Mouse (Mus musculus) urinary bladder, postnatal 14 days (tissue): Measurements from ENCODE around the gene Amn1.
A peak's percentile ranks its signal among the peaks of the same experiment; 100 is the strongest.
"Not testable (repeated sequence)": the region's sequence is repeated elsewhere in the genome, so short reads cannot be mapped to it uniquely, and the experiment has no call there.

ENCODE experiments used
- DNase-seq: peaks from one replicate; pipeline ENCODE4 v3.0.0; 2021; ENCODE audit warnings: low spot score

Gene Amn1

GRCm38 (mm10) chr6:149154116-149155030 lies 34.1 kb downstream of the Amn1 start:
- DNase-seq = no peak

- DNase-seq = no peak
Observed at GRCm38 (mm10) chr6:149153473-149154115, 34.9 kb downstream of the Amn1 start.

DNA sequence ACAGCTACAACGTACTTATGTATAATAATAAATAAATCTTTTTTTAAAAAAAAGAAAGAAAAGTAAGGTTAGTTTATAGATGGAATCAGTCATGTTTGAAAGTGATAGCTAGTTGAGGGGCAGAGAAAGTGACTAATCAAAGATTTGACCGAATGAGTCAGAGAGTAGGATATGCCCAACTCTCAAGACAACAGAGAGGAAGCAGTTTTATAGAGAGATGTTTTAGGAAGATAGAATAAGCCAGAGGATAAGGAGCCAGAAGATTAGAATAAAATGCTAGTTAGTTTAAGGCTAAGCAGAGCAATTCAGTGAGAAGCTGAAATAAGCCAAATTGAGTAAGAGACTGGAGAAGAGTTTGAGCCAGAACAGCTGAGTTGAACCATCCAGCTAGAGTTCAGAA lies 36.4 kb downstream of the Amn1 start:
- DNase-seq = no peak

DNA sequence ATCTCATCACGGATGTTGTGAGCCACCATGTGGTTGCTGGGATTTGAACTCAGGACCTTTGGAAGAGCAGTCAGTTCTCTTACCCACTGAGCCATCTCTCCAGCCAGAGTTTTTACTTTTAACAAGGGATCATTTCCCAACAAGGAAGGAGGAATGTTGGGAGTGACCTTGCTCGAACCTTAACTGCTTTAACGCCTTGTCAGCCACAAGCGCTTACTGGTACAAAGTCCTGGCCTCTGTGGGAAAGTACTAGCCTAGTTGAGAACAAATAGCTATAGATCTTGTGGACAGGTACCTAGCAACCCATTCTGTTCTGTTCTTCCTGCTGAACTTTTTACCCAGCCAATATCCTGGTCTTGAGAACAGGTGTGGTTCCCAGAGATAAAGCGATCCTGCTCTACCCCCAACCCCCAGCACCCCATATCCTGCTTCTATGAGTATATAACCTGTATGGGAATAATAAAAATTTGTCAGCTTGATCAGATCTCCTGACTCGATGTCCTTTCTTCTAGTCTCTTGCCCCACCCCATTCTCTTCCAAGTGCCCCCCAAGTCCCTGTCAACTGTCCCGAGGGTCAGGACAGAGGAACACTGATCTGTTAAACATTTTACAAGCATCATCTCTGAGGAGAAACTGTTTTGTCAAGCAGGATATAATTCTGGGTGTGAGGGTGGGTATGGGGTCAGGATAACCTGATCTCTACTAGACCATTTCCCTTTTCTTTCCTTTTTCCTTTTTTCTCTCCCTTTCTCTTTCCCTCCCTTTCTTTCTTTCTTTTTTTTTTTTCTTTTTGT lies 39.9 kb downstream of the Amn1 start:
- no peak for DNase-seq

DNA sequence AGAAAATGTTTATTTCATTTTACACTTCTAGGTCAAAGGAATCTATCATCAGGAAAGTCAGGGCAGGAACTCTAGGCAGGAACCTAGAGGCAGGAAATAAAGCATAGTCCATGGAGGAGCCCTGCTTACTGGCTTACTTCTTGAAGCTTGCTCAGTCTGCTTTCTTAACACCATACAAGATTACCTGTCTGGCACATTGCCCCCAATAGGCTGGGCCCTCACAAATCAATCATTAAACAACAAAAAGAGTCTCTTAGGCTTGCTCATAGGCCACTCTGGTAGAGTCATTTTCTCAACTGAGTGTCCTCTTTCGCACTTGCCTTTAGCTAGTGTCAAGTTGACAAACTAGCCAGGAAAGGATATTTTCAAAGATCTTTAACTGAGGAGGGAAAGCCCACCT lies 43.4 kb downstream of the Amn1 start:
- DNase-seq = no peak

DNA sequence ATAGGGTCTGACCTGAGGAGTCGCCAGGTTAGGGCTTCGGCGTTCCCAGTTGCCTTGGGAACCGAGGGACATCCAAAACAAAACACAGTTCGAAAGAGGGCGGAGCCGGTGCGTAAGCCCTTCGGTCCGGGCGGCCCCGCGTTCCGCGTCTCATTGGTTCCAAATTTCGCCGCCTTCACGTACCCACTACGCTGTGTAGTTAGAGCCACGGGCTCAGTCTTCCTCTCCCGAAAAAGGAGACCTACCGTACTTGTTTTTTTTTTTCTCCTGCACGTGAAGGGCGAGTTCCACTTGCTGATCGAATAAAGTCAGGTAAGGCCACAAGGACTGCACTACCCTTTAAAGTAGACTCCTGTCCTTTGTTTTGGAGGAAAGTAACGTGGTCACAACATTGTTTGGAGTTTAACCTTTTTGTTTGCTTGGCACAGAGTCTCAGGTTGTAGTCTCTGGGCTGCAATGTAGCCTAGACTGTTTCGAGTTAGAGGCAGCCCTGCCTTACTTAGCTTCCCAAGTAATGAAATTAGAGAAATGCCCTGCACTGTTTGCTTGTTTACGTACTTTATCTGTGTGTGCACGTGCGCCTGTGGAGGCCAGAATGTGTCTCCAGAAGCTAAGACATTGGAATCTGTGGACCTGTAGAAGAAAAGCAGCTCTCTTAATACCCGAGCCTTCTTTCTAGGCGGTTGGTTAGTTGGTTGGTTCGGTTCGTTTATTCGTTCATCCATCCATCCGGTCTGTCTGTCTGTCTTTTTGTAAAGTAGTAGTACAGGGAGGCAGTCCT lies 46.9 kb downstream of the Amn1 start:
- peak; percentile 85 for DNase-seq

GRCm38 (mm10) chr6:149139471-149139870 lies 49.0 kb downstream of the Amn1 start, which contains the start of gene Etfbkmt:
TSS of gene Etfbkmt (plus strand) at chr6:149139849.
- no peak for DNase-seq

GRCm38 (mm10) chr6:149139011-149139410 lies 49.5 kb downstream of the Amn1 start:
- DNase-seq = no peak

DNA sequence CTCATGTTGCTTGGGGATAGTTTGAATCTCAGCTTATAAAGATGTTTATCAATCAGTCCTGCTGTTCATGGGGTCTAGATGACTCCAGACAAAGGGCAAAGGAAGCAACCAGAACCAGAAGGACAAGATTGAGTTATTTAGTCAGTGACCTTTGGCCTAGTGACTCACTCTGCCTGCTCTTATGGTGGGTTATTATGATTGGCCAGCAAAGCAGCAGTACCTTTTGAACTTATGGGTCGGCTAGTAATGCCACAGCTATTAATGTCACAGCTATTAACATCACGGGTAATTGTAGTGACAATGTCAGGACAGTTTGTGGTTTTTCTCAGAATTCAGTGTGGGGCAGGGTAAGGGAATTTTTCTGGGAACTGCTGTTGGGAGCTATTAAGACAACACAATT lies 50.6 kb downstream of the Amn1 start:
- no peak for DNase-seq

DNA sequence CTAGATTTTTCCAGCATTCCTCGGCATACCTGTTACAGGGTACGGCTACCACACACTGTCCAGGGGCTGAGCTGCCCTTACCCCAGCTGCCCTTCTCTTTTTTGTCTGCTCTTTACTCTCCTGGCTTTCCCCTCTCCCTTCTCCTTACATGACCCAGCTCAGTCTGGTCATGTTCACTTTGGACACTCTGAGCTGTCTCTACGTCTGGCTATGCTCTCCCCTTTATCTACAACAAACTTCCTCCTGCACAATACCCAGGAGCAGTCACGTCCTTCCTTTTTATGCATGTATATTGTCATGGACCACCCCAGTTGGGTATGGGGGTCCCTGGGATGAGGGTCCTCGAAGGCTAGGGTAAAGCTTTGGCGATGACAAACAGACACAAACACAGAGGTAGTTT lies 52.9 kb downstream of the Amn1 start:
- no peak for DNase-seq

- no peak for DNase-seq
Observed at GRCm38 (mm10) chr6:149134391-149135150, 53.9 kb downstream of the Amn1 start.

DNA sequence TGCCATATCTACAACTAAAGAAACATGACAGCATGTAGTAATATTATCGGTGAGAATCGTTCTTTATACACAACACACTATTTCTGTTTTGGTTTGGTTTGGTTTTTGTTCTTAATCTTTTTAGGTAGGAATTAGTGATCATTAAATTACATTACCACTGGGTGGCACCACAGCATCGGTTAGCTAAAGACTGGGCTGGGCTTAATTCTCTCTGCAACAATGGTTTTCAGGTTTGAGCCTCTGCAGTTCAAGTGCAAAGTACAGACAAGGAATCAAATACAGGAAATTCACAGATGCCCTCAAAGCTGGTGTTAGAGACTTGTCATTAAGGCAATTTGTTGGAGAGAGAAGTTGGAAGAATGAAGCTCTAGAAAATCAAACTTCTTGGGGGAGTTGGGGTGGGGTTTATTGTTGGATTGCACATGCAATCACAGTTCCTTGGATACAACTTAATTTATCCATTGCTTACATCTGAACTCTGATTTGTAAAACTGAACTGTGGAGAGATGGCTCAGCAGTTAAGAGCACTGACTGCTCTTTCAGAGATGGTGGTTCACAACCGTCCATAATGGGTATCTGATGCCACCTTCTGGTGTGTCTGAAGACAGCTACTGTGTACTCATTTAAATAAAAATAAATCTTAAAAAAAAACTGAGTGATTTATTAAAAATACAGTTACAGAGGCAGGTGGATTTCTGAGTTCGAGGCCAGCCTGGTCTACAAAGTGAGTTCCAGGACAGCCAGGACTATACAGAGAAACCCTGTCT lies 56.0 kb downstream of the Amn1 start:
- peak; percentile 32 for DNase-seq

DNA sequence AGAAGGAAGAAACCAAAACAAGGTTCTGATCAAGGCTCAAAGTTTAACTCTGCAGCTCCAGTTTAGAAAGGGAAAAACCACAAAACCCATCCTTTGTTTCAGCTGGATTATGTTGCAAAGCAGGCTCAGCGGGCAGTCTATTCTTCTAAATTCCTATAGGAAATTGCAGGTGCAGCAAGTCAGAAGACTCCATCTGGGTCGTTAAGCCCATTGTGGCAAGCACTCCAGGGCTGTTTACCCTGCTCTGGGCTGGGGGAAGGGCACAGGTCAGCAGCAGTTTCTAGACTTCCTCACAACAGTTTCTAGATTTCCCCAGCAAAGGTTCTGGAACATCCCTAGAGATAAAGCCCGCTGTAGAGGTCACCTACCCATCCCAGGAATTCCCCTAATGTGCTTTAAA lies 57.4 kb downstream of the Amn1 start:
- DNase-seq = no peak

DNA sequence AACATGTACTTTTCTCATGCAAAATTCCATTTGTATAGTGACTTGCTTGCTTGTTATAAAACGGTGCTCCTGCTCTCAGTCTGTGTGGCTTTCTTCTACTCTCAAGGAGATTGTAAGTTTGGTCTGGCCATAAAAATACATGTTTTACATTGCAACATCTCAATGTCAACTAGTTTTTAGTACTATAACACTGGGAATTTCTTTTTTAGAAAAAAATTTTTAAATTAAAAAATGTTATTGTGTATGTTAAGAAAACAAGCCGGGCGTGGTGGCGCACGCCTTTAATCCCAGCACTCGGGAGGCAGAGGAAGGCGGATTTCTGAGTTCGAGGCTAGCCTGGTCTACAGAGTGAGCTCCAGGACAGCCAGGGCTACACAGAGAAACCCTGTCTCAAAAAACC lies 58.6 kb downstream of the Amn1 start, which contains the start of gene Gm10203:
Gene Gm10203 (plus strand): TSS at position 301 of the 400 bp plus-strand sequence.
- not testable (repeated sequence) for DNase-seq

DNA sequence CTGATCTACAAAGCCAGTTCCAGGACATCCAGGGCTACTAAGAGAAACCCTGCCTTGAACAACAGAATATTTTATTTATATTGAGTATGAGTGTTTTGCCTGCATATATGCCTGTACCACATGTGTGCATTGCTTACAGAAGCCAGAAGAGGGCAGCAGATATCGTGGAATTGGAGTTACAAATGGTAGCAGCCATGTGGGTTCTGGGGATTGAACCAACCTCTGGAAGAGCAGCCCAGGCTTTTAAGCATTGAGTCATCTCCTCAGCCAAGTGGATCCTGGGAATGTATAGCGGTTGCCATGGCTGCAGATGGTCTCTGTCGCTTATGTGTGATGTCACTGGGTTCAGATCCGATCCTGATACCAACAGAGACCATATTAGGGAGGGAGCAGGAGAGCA lies 61.8 kb downstream of the Amn1 start:
- DNase-seq = peak; percentile 37

DNA sequence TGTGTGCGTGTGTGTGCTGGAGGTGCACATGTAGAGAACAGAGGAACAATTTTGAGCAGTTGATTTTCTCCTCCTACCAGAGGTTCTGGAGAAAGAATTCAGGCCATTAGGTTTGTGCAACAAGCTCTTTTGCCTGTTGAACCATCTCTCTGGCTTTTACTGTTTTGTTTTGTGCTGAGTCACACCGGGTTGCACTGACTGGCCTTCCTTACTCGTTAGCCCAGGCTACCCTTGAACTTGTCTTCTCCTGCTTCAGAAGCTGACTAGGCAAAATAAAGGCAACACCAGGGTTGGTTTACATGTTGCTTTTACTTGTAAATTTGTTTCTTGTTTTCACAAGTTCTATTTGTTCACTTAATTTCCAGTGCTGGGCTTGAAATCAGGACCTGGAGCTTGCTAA lies 65.5 kb downstream of the Amn1 start:
- no peak for DNase-seq

GRCm38 (mm10) chr6:149119853-149120252 lies 68.7 kb downstream of the Amn1 start:
- DNase-seq = peak; percentile 66

DNA sequence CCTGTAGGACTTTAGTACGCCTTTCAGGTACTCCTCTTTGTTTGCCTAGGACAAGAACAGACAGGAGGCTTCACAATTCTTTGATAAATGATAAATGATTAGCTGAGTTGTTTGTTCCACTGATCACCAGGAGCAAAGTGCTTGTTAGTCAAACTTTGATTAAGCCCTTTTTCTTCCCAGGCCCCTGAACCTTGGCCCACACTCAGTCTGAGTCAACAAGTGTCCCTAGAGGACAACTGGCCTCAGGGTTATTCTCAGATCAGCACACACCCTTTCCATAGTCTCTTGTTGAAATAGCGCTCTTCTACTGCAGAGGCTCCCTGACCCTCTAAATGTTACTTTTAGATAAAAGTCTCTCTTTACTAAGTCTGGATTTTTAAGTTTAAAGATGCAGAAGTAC lies 69.6 kb downstream of the Amn1 start:
- DNase-seq = peak; percentile 58

GRCm38 (mm10) chr6:149116992-149117391 lies 71.5 kb downstream of the Amn1 start:
- no peak for DNase-seq

- no peak for DNase-seq
Observed at GRCm38 (mm10) chr6:149108909-149109308, 79.6 kb downstream of the Amn1 start.
